Mouse (Mus musculus) embryonic facial prominence, embryonic 15.5 days (tissue): ENCODE results near the gene Snap29. TPM values are rescaled to one million over a fixed set of nuclear protein-coding genes. Genes with fewer than 3 reads are reported as not detected.

Experiments used
- ATAC-seq: fragments of 200-750 bp; cut with Nextera tagmentation; 2 replicates; pipeline ENCODE4 v1.8.0; 2017; ENCODE audit warnings: low read depth, moderate TSS enrichment; ENCODE audit not compliant: insufficient number of reproducible peaks, low FRiP score, low TSS enrichment
- H3K27ac ChIP-seq: fragments of 300-500 bp; sonication (generic); replicated peaks from 2 replicates; pipeline ENCODE4 v1.5.1; 2015; ENCODE audit warnings: mild to moderate bottlenecking, inconsistent platforms
- H3K27me3 ChIP-seq: fragments of 300-500 bp; sonication (generic); 2 replicates; pipeline ENCODE4 v1.6.1; 2015; ENCODE audit warnings: inconsistent platforms
- H3K36me3 ChIP-seq: fragments of 300-500 bp; sonication (generic); 2 replicates; pipeline ENCODE4 v1.6.1; 2015; ENCODE audit warnings: mild to moderate bottlenecking, inconsistent platforms
- H3K4me1 ChIP-seq: fragments of 300-500 bp; sonication (generic); 2 replicates; pipeline ENCODE4 v1.6.1; 2015; ENCODE audit warnings: inconsistent platforms
- H3K4me2 ChIP-seq: fragments of 300-500 bp; sonication (generic); replicated peaks from 2 replicates; pipeline ENCODE4 v1.6.1; 2015; ENCODE audit warnings: mild to moderate bottlenecking, inconsistent platforms
- H3K4me3 ChIP-seq: fragments of 300-500 bp; sonication (generic); replicated peaks from 2 replicates; pipeline ENCODE4 v1.5.1; 2015; ENCODE audit warnings: mild to moderate bottlenecking, inconsistent platforms
- H3K9ac ChIP-seq: fragments of 300-500 bp; sonication (generic); 2 replicates; pipeline ENCODE4 v1.6.1; 2015; ENCODE audit warnings: inconsistent platforms
- H3K9me3 ChIP-seq: fragments of 300-500 bp; sonication (generic); replicated peaks from 2 replicates; pipeline ENCODE4 v1.6.1; 2016; ENCODE audit warnings: inconsistent platforms
- WGBS: fragments of 180-500 bp; shearing (Covaris S2); methylation state at CpG from one replicate; pipeline ENCODE4 v1.1.7; 2015; 5-methylcytosine and 5-hydroxymethylcytosine counted together
- polyA plus RNA-seq: library from polyadenylated mRNA; unstranded; fragments of >200 nt; fragmentation: Nextera tagmentation; extraction: Ambion mirVana; gene quantifications from 2 replicates; pipeline ENCODE4 v1.2.1, GENCODE M21; 2015

The Snap29 gene
- polyA plus RNA-seq, result 17.0 and 17.9 TPM in 2 replicates

DNA sequence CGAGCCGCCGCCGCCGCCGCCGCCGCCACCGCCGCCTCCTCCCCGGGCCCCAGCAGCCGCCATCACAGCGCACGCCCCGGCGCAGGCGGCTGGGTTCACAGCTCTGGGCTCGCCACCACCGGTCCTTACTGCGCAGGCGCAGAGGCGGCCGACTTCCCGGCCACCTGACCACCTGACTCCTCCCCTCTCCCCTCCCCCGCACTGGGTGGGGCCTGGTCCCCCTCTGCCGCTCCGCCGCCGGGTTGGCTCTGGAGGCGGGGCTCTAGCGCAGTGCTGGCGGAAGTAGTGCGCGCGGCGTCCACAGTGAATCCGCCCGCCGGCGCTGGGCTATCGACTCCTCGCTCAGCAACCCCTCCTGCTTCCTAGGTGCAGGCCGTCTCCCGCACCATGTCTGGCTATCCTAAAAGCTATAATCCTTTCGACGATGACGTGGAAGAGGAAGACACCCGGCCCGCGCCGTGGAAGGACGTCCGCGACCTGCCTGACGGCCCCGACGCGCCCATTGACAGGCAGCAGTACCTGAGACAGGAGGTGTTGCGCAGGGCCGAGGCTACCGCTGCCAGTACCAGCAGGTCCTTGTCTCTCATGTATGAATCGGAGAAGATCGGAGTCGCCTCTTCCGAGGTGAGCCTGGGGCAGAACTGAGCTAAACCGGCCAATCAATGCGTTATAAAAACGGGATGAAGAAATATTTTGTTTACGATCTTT is at the start of gene Snap29, which contains the start of gene Pi4ka:
Gene Snap29 (plus strand): TSS at position 251 of the 708 bp plus-strand sequence.
Gene Pi4ka (minus strand): TSS at position 579 of the 708 bp plus-strand sequence.
- Histone ChIP-seq H3K9ac (peak within 1 kb of the TSS; percentile 54), H3K36me3 (0 out of 2 replicates have a peak, but pooled peaks cover 7% of the 10 kb centered on the region), H3K27me3 (no peaks in the 10 kb centered on the region), H3K9me3 (no peaks in the 10 kb centered on the region), H3K4me2 (peak within 1 kb of the TSS; percentile 69), H3K4me3 (peak within 1 kb of the TSS; percentile 71), H3K27ac (peak within 1 kb of the TSS; percentile 58), H3K4me1 (peaks cover 21% of the 10 kb centered on the region)
- peak; percentile 98 for ATAC-seq
- WGBS, result under 1% methylated on average over 67 of the region's 69 CpGs

GRCm38 (mm10) chr16:17356031-17356430 is 49.8 kb upstream of the Snap29 start:
- no peak for ATAC-seq
- WGBS, result 86% methylated on average over 6 of the region's 6 CpGs

DNA sequence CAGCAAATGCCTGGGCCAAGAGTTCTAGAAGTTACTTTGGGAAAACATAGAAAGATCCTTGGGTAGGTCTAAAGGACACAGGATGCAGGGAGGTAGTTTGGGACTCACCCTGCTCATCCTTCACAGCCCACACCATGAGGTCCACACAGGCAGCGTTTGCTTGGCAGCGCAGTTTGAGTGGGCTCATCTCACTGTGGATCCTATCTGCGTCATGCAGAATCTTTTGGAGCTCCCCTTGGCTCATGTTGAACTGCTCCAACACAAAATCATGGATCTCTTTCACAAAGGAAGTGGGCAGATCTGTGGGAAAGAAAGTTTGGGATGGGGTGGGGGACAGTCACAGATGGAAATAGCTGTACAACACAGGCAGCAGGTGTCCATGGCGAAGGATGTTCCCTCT is 47.0 kb upstream of the Snap29 start:
- 95% methylated on average over 4 of the region's 4 CpGs for WGBS
- H3K4me1 ChIP-seq, result no peaks in the 10 kb centered on the region
- ATAC-seq, result no peak
- no peak overlapping the region for H3K4me2 ChIP-seq
- no peaks in the 10 kb centered on the region for H3K9me3 ChIP-seq
- no peak overlapping the region for H3K4me3 ChIP-seq
- H3K27ac ChIP-seq, result no peak overlapping the region
- no peaks in the 10 kb centered on the region for H3K27me3 ChIP-seq
- peaks cover 46% of the 10 kb centered on the region for H3K36me3 ChIP-seq
- no peak overlapping the region for H3K9ac ChIP-seq

More at GRCm38 (mm10) chr16:17356031-17356430, 49.8 kb upstream of the Snap29 start:
- no peaks in the 10 kb centered on the region for H3K27me3 ChIP-seq
- H3K27ac ChIP-seq, result no peak overlapping the region
- no peaks in the 10 kb centered on the region for H3K9me3 ChIP-seq
- no peak overlapping the region for H3K9ac ChIP-seq
- H3K4me1 ChIP-seq, result no peaks in the 10 kb centered on the region
- no peak overlapping the region for H3K4me3 ChIP-seq
- no peak overlapping the region for H3K4me2 ChIP-seq
- H3K36me3 ChIP-seq, result peaks cover 52% of the 10 kb centered on the region

GRCm38 (mm10) chr16:17382306-17382705 is 23.5 kb upstream of the Snap29 start:
- Histone ChIP-seq H3K4me3 (no peak overlapping the region), H3K4me2 (no peak overlapping the region), H3K36me3 (peaks cover 18% of the 10 kb centered on the region), H3K27me3 (no peaks in the 10 kb centered on the region), H3K9me3 (no peaks in the 10 kb centered on the region), H3K9ac (no peak overlapping the region), H3K4me1 (no peaks in the 10 kb centered on the region), H3K27ac (no peak overlapping the region)
- no peak for ATAC-seq
- 86% methylated on average over 4 of the region's 4 CpGs for WGBS

DNA sequence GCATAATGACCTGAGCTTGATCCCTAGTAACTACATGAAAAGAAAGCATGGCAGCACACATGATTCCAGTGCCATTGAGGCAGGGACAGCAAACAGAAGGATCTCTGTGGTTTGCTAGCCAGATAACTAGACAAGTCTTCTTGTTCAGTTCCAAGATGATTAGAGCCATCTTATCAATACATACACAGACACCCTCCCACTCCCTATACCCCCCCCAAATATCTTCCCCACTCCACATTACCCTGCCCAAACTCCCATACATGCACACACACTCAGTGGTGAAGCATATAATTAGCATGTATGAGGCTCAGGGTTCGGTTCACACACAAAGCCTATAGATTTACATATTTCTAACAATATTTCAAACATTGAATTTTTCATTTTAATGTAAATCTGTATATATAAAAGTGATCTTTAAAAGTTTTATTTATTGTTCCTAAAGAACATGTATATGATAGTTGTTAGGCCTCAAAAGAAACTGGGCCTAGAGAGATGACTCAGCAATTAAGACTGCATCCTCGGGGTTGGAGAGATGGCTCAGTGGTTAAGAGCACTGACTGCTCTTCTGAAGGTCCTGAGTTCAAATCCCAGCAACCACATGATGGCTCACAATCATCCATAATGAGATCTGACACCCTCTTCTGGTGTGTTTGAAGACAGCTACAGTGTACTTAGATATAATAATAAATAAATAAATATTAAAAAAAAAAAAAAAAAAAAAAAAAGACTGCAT is 22.0 kb upstream of the Snap29 start:
- Histone ChIP-seq H3K4me2 (no peak overlapping the region), H3K4me1 (no peaks in the 10 kb centered on the region), H3K27ac (no peak overlapping the region), H3K27me3 (no peaks in the 10 kb centered on the region), H3K36me3 (peaks cover 14% of the 10 kb centered on the region), H3K9ac (no peak overlapping the region), H3K9me3 (no peaks in the 10 kb centered on the region), H3K4me3 (no peak overlapping the region)
- 85% methylated on average over 2 of the region's 2 CpGs for WGBS
- ATAC-seq, result no peak

GRCm38 (mm10) chr16:17392784-17393183 is 13.0 kb upstream of the Snap29 start:
- Histone ChIP-seq H3K36me3 (peaks cover 8% of the 10 kb centered on the region; the same call in 1 of the 2 replicates), H3K9me3 (no peaks in the 10 kb centered on the region), H3K4me1 (peaks cover 6% of the 10 kb centered on the region), H3K4me3 (no peak overlapping the region), H3K9ac (no peak overlapping the region), H3K4me2 (no peak overlapping the region), H3K27ac (no peak overlapping the region), H3K27me3 (no peaks in the 10 kb centered on the region)
- 53% methylated on average over 4 of the region's 4 CpGs for WGBS
- no peak for ATAC-seq

DNA sequence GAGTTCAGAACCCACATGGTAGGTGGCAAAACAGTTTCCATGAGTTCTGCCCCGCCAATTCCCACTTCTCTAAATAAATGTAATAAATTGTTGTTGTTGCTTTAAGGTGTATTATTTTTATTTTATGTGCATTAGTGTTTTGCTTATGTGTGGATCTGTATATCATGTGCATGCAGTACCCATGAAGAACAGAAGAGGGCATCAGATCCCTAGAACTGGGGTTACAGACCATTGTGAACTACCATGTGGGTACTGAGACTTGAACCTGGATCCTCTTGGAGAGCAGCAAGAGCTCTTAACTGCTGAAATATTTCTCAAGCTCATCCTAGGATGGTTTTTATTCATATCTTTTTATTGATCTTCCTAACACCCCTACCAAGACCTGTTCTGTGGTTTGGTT is 2.9 kb upstream of the Snap29 start:
- 93% methylated on average over 1 of the region's 1 CpGs for WGBS
- no peak for ATAC-seq
- no peak overlapping the region for H3K4me2 ChIP-seq

GRCm38 (mm10) chr16:17405271-17405696 is 502 bp upstream of the Snap29 start:
- Histone ChIP-seq H3K27me3 (no peaks in the 10 kb centered on the region), H3K27ac (peak overlapping the region; percentile 31), H3K4me2 (peak overlapping the region; percentile 69), H3K4me1 (peaks cover 21% of the 10 kb centered on the region), H3K9ac (peak overlapping the region; percentile 54), H3K36me3 (0 out of 2 replicates have a peak, but pooled peaks cover 7% of the 10 kb centered on the region), H3K9me3 (no peaks in the 10 kb centered on the region), H3K4me3 (peak overlapping the region; percentile 71)
- peak; percentile 79 for ATAC-seq
- WGBS, result under 1% methylated on average over 22 of the region's 22 CpGs

More for the DNA sequence above, 2.9 kb upstream of the Snap29 start:
- Histone ChIP-seq H3K9me3 (no peaks in the 10 kb centered on the region), H3K4me3 (no peak overlapping the region), H3K27me3 (no peaks in the 10 kb centered on the region), H3K36me3 (0 out of 2 replicates have a peak, but pooled peaks cover 5% of the 10 kb centered on the region), H3K9ac (no peak overlapping the region), H3K27ac (no peak overlapping the region), H3K4me1 (peaks cover 18% of the 10 kb centered on the region)

DNA sequence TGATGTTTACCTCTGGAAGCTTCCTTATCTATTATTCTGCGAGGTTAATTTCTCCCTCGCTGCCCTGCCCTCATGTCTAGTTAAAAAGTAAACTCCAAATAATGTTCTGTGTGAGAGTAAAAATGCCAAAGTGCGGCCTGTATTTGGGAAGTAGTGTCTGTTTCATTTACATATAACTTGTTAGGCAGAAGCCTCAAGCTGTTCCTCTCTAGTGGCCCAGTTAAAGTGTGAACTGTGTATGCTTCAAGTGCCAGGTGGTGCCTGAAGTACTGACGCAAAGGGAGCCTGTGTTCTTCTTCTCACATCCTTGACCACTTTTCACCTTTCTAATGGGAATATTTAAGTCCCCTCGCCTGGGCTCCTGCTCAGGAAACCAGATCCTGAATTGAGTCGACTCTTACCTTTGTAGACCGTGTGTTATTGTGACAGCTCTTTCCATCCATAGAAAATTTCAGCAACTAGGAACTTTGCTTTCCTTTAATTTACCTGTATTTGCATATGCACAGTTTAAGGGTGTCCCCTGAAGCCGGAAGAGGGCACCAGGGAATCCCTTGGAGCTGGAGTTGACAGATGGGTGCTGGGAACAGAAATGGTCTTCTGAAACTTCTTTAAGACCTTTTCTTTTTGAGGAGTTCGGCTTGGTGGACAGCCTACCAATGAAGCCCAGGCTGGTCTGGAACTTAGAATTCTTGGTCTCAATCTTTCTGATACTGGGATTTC is 886 bp downstream of the Snap29 start:
- Histone ChIP-seq H3K27ac (no peak overlapping the region), H3K4me3 (peak overlapping the region; percentile 71), H3K36me3 (0 out of 2 replicates have a peak, but pooled peaks cover 7% of the 10 kb centered on the region), H3K27me3 (no peaks in the 10 kb centered on the region), H3K9ac (peak overlapping the region; percentile 2; the same call in 1 of the 2 replicates), H3K4me2 (peak overlapping the region; percentile 69), H3K9me3 (no peaks in the 10 kb centered on the region), H3K4me1 (peaks cover 21% of the 10 kb centered on the region)
- WGBS, result 38% methylated on average over 9 of the region's 9 CpGs
- no peak for ATAC-seq

DNA sequence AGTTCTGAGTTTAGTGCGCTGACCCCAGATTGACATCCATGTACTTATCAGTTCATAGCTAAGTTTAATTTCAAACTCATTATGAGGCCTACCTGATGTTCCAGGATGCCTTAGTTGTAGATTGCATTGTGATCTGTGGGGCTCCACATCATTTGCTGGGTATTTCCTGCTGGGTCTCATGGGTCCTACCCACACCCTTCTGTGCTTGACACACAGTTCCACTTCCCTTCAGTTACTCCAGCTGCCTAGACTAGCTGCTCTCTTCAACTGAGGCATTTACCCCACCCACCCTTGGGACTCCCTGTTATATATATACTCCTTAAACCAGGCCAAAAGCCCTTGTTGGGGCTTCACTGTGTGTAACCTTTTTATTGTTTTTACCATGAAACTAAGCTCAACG is 3.3 kb downstream of the Snap29 start:
- ATAC-seq, result no peak
- H3K9me3 ChIP-seq, result no peaks in the 10 kb centered on the region
- H3K4me3 ChIP-seq, result no peak overlapping the region
- 0 out of 2 replicates have a peak, but pooled peaks cover 2% of the 10 kb centered on the region for H3K36me3 ChIP-seq
- H3K4me2 ChIP-seq, result no peak overlapping the region
- H3K27ac ChIP-seq, result no peak overlapping the region
- no peaks in the 10 kb centered on the region for H3K27me3 ChIP-seq
- H3K4me1 ChIP-seq, result peaks cover 21% of the 10 kb centered on the region
- H3K9ac ChIP-seq, result no peak overlapping the region
- WGBS, result 83% methylated on average over 2 of the region's 2 CpGs

- no peak overlapping the region for H3K4me3 ChIP-seq
- WGBS, result 38% methylated on average over 4 of the region's 4 CpGs
- no peaks in the 10 kb centered on the region for H3K9me3 ChIP-seq
- no peak for ATAC-seq
- no peaks in the 10 kb centered on the region for H3K27me3 ChIP-seq
- no peak overlapping the region for H3K27ac ChIP-seq
- H3K9ac ChIP-seq, result no peak overlapping the region
- H3K36me3 ChIP-seq, result 0 out of 2 replicates have a peak, but pooled peaks cover 2% of the 10 kb centered on the region
- H3K4me1 ChIP-seq, result peaks cover 10% of the 10 kb centered on the region
- H3K4me2 ChIP-seq, result no peak overlapping the region
These were observed 4.4 kb downstream of the Snap29 start for GRCm38 (mm10) chr16:17410209-17410608.
